Mouse (Mus musculus): ENCODE results near the gene Gm20388. TPM values are rescaled to one million over a fixed set of nuclear protein-coding genes. Genes with fewer than 3 reads are reported as not detected.

The Gm20388 gene
- polyA plus RNA-seq, 1 experiment from 2014 or later: not detected

DNA sequence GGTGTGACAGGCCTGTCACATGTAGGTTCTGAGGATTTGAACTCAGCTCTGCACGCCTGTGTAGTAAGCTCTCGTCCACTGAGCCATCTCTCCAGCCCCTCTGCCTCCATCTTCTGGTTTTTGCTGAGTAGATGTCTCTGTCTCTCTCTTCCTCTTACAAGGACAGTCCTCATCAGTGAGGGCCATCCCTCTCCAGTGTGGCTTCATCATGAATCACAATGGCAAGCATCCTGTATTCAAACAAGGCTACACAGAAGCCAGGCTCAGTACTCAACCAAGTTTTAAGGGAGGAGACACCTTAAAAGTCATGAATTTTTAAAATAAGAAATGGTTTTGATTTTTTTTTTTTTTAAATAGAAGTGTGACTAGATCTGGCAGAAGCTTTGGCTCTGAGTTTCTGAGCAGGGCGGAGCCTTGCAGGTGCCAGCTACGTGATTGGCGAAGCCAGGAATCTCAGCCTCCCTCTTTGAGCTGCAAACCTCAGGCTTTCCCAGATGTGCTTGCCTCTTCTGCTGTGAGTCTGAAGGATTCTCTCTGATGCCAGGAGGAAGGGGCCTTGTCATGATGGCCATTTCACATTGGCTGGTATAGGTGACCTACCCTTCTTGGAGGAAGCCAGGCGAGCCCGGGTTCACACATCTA is 2206.2 kb downstream of the Gm20388 start:
- no peak for ATAC-seq (ENCODE audit: low FRiP score, low TSS enrichment)
- TF ChIP-seq CTCF (IDR thresholded peaks at IDR 0.05; ENCODE audit: low read depth) (no peak), EP300 (optimal IDR thresholded peaks at IDR 0.05) (no peak)
- 88% methylated on average over 7 of the region's 7 CpGs for WGBS

GRCm38 (mm10) chr8:122118097-122118496 is 2207.5 kb downstream of the Gm20388 start:
- no peaks in the 10 kb centered on the region for H3K36me3 ChIP-seq (ENCODE audit: control insufficient read depth, insufficient read depth, low read length)
- DNase-seq (ENCODE audit: low spot score): no peak

More for the DNA sequence above, 2206.2 kb downstream of the Gm20388 start:
- Histone ChIP-seq H3K27ac (replicated peaks) (no peak overlapping the region), H3K9me3 (ENCODE audit: control insufficient read depth, low read length) (no peaks in the 10 kb centered on the region), H3K4me1 (replicated peaks; ENCODE audit: control insufficient read depth, insufficient read depth) (no peaks in the 10 kb centered on the region; the same call in 1 of the 2 replicates), H3K27me3 (ENCODE audit: control insufficient read depth, insufficient read depth, low read length) (no peaks in the 10 kb centered on the region), H3K4me3 (ENCODE audit: low read depth, low read length) (no peak overlapping the region), H3K4me2 (replicated peaks; ENCODE audit: low read depth) (no peak overlapping the region), H3K36me3 (ENCODE audit: control insufficient read depth, insufficient read depth, low read length) (no peaks in the 10 kb centered on the region), H3K9ac (ENCODE audit: low read length) (no peak overlapping the region)
- no peak for DNase-seq (ENCODE audit: low spot score)

DNA sequence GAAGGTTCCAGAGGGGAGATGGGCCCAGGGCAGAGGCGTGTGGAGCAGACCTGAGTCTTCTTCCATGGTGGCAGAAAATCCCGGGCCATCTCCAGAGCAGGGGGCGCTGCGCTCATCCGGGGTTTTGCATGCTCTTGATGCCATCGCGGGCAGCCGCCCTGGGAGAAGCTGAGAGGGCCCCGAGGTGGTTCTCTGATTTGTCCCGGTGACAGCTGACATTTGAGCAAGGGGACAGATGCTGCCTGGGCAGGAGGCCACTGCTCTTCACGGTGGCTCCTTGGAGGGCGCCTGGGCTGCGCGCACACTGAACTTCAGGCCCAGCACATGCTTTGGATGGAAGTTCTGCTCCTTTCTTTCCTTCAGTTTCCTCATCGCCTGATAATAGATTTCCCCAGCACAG is 2207.9 kb downstream of the Gm20388 start:
- H3K4me3 ChIP-seq (ENCODE audit: low read depth, low read length): no peak overlapping the region
- 77% methylated on average over 15 of the region's 15 CpGs for whole genome bisulfite sequencing
- DNase-seq (ENCODE audit: low spot score): no peak

More at GRCm38 (mm10) chr8:122118097-122118496, 2207.5 kb downstream of the Gm20388 start:
- Histone ChIP-seq H3K4me3 (ENCODE audit: low read depth, low read length) (no peak overlapping the region), H3K27me3 (ENCODE audit: control insufficient read depth, insufficient read depth, low read length) (no peaks in the 10 kb centered on the region), H3K4me2 (replicated peaks; ENCODE audit: low read depth) (no peak overlapping the region), H3K9me3 (ENCODE audit: control insufficient read depth, low read length) (no peaks in the 10 kb centered on the region), H3K9ac (ENCODE audit: low read length) (no peak overlapping the region), H3K4me1 (replicated peaks; ENCODE audit: control insufficient read depth, insufficient read depth) (no peaks in the 10 kb centered on the region), H3K27ac (replicated peaks) (no peak overlapping the region)
- no peak for ATAC-seq (ENCODE audit: low FRiP score, low TSS enrichment)
- WGBS: 57% methylated on average over 10 of the region's 10 CpGs
- no peak for TF ChIP-seq EP300 (optimal IDR thresholded peaks at IDR 0.05)
- TF ChIP-seq CTCF (IDR thresholded peaks at IDR 0.05; ENCODE audit: low read depth): no peak

GRCm38 (mm10) chr8:122124326-122124725 is 2213.7 kb downstream of the Gm20388 start:
- Histone ChIP-seq H3K9me3 (ENCODE audit: control insufficient read depth, low read length) (no peaks in the 10 kb centered on the region), H3K4me2 (replicated peaks; ENCODE audit: low read depth) (no peak overlapping the region), H3K4me1 (replicated peaks; ENCODE audit: control insufficient read depth, insufficient read depth) (no peaks in the 10 kb centered on the region), H3K27me3 (ENCODE audit: control insufficient read depth, insufficient read depth, low read length) (no peaks in the 10 kb centered on the region), H3K36me3 (ENCODE audit: control insufficient read depth, insufficient read depth, low read length) (no peaks in the 10 kb centered on the region), H3K27ac (replicated peaks) (no peak overlapping the region), H3K9ac (ENCODE audit: low read length) (no peak overlapping the region), H3K4me3 (ENCODE audit: low read depth, low read length) (no peak overlapping the region)
- no peak for DNase-seq (ENCODE audit: low spot score)
- WGBS: 90% methylated on average over 3 of the region's 3 CpGs
- TF ChIP-seq CTCF (IDR thresholded peaks at IDR 0.05; ENCODE audit: low read depth) (peak; percentile 59), EP300 (optimal IDR thresholded peaks at IDR 0.05) (no peak)
- ATAC-seq (ENCODE audit: low FRiP score, low TSS enrichment): no peak

More for the DNA sequence above, 2207.9 kb downstream of the Gm20388 start:
- H3K9ac ChIP-seq (ENCODE audit: low read length): no peak overlapping the region
- H3K27me3 ChIP-seq (ENCODE audit: control insufficient read depth, insufficient read depth, low read length): no peaks in the 10 kb centered on the region
- H3K27ac ChIP-seq (replicated peaks): no peak overlapping the region
- ATAC-seq (ENCODE audit: low FRiP score, low TSS enrichment): no peak
- no peak overlapping the region for H3K4me2 ChIP-seq (replicated peaks; ENCODE audit: low read depth)
- H3K36me3 ChIP-seq (ENCODE audit: control insufficient read depth, insufficient read depth, low read length): no peaks in the 10 kb centered on the region
- H3K9me3 ChIP-seq (ENCODE audit: control insufficient read depth, low read length): no peaks in the 10 kb centered on the region
- no peak for TF ChIP-seq CTCF (IDR thresholded peaks at IDR 0.05; ENCODE audit: low read depth)
- no peak for TF ChIP-seq EP300 (optimal IDR thresholded peaks at IDR 0.05)
- H3K4me1 ChIP-seq (replicated peaks; ENCODE audit: control insufficient read depth, insufficient read depth): no peaks in the 10 kb centered on the region

DNA sequence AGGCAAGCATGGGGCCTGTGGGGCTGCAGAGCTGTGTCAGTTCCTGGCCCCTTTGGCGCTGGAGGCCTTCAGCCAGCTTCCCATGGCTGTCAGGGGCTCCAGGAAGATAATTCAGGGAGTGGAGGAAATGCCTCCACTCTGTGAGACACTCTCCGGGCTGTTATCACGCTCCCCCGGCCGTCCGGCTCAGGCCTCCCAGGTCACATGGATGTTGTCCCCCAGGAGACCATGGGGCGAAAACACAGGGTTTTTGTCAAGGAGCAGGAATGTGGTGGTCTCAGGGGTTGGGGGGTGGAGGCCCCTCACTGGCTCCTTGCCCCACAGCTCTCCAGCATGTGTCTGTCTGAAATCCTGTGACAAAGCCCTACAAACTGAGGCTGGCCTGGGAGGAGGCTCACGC is 2216.0 kb downstream of the Gm20388 start:
- Histone ChIP-seq H3K4me1 (replicated peaks; ENCODE audit: control insufficient read depth, insufficient read depth) (no peaks in the 10 kb centered on the region), H3K4me2 (replicated peaks; ENCODE audit: low read depth) (no peak overlapping the region), H3K27me3 (ENCODE audit: control insufficient read depth, insufficient read depth, low read length) (no peaks in the 10 kb centered on the region), H3K36me3 (ENCODE audit: control insufficient read depth, insufficient read depth, low read length) (no peaks in the 10 kb centered on the region), H3K27ac (replicated peaks) (no peak overlapping the region), H3K4me3 (ENCODE audit: low read depth, low read length) (no peak overlapping the region), H3K9ac (ENCODE audit: low read length) (no peak overlapping the region), H3K9me3 (ENCODE audit: control insufficient read depth, low read length) (no peaks in the 10 kb centered on the region)
- DNase-seq (ENCODE audit: low spot score) (no peak), ATAC-seq (ENCODE audit: low FRiP score, low TSS enrichment) (no peak)
- WGBS: 65% methylated on average over 8 of the region's 8 CpGs
- TF ChIP-seq EP300 (optimal IDR thresholded peaks at IDR 0.05): no peak

GRCm38 (mm10) chr8:122134121-122134529 is 2223.5 kb downstream of the Gm20388 start:
- TF ChIP-seq EP300 (optimal IDR thresholded peaks at IDR 0.05): no peak
- no peak for TF ChIP-seq CTCF (IDR thresholded peaks at IDR 0.05; ENCODE audit: low read depth)
- Histone ChIP-seq H3K9ac (ENCODE audit: low read length) (no peak overlapping the region), H3K9me3 (ENCODE audit: control insufficient read depth, low read length) (no peaks in the 10 kb centered on the region), H3K27ac (replicated peaks) (no peak overlapping the region), H3K4me3 (ENCODE audit: low read depth, low read length) (no peak overlapping the region), H3K4me2 (replicated peaks; ENCODE audit: low read depth) (no peak overlapping the region), H3K27me3 (ENCODE audit: control insufficient read depth, insufficient read depth, low read length) (no peaks in the 10 kb centered on the region), H3K36me3 (ENCODE audit: control insufficient read depth, insufficient read depth, low read length) (no peaks in the 10 kb centered on the region), H3K4me1 (replicated peaks; ENCODE audit: control insufficient read depth, insufficient read depth) (no peaks in the 10 kb centered on the region)
- WGBS: 67% methylated on average over 3 of the region's 3 CpGs
- ATAC-seq (ENCODE audit: low FRiP score, low TSS enrichment) (no peak), DNase-seq (ENCODE audit: low spot score) (no peak)
